In the genomic region with DNA sequence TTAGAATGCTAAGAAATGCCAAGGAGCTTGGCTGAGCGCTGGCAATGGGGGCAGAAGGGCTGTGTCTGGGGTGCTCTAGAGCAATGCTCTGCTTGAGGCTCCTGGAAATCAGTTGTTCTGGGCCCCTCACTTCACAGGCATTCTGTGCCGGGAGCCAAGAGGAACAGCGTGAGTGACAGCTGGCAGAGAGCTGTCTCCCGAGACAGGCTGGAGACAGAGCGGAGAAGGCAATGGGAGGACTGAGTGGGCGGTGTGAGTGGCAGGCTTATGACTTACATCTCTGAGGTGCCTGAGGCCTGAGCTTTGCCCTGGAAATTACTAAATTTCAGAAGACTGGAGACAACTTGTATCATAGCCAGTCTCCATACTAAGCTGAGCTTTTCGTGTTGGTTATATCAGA, we compare ENCODE assay signal across 13 mouse cellular contexts. TPM values are rescaled to one million over a fixed set of nuclear protein-coding genes. Genes with fewer than 3 reads are reported as not detected.
A peak's percentile ranks its signal among the peaks of the same experiment; 100 is the strongest.
DNase-seq lines count a peak whose midpoint lies in the region; ATAC-seq and TF ChIP-seq lines count a peak whose summit lies in the region.
"Had no signal": no experiment of that assay in that cellular context is flagged by ENCODE, and none has a peak within 500 bp of the region (broad histone marks: within the 10 kb centered on the region; RNA-seq: fewer than 3 reads in every experiment).

No protein-coding gene starts in this region.

- H3K4me2 ChIP-seq in stomach, embryonic 16.5 days (ENCODE audit: low read depth, low read length) = no peak overlapping the region
- no peak overlapping the region for H3K4me2 ChIP-seq in stomach, postnatal 0 days (replicated peaks; ENCODE audit: low read depth)
- H3K4me2 ChIP-seq: limb, embryonic 15.5 days had no signal

- 0 out of 2 replicates have a peak overlapping the region, but pooled peaks have one; percentile 14 for H3K9ac ChIP-seq in stomach, embryonic 16.5 days (ENCODE audit: low read length)
- H3K9ac ChIP-seq in stomach, postnatal 0 days (ENCODE audit: low read length) = no peak overlapping the region
- H3K9ac ChIP-seq: limb, embryonic 15.5 days had no signal

- no peak for TF ChIP-seq POLR2A in thymus, adult 2 months (IDR thresholded peaks at IDR 0.05; ENCODE audit: control insufficient read depth, extremely low read depth, insufficient read depth, low read length, poor library complexity)

- H3K4me1 ChIP-seq in heart, embryonic 10.5 days = peaks cover 8% of the 10 kb centered on the region; the same call in 1 of the 2 replicates
- H3K4me1 ChIP-seq in stomach, embryonic 16.5 days (ENCODE audit: control insufficient read depth, insufficient read depth, low read length) = 0 out of 2 replicates have a peak, but pooled peaks cover 3% of the 10 kb centered on the region
- no peaks in the 10 kb centered on the region for H3K4me1 ChIP-seq in stomach, postnatal 0 days (replicated peaks; ENCODE audit: control insufficient read depth, insufficient read depth)
- no peaks in the 10 kb centered on the region; the same call in 1 of the 2 replicates for H3K4me1 ChIP-seq in thymus, adult 2 months (replicated peaks; ENCODE audit: control insufficient read depth, insufficient read depth, low read length)
- H3K4me1 ChIP-seq: limb, embryonic 15.5 days had no signal

- no peak overlapping the region for H3K27ac ChIP-seq in heart, embryonic 10.5 days
- no peak overlapping the region for H3K27ac ChIP-seq in stomach, embryonic 16.5 days (ENCODE audit: low read length)
- no peak overlapping the region for H3K27ac ChIP-seq in stomach, postnatal 0 days (replicated peaks)
- no peak overlapping the region for H3K27ac ChIP-seq in thymus, adult 2 months (ENCODE audit: control insufficient read depth, insufficient read depth, low read length)
- H3K27ac ChIP-seq: limb, embryonic 15.5 days had no signal

- no peaks in the 10 kb centered on the region for H3K27me3 ChIP-seq in heart, embryonic 10.5 days (ENCODE audit: insufficient read depth, poor library complexity, severe bottlenecking)
- no peaks in the 10 kb centered on the region for H3K27me3 ChIP-seq in stomach, embryonic 16.5 days (ENCODE audit: control insufficient read depth, insufficient read depth, low read length)
- H3K27me3 ChIP-seq in stomach, postnatal 0 days (ENCODE audit: control insufficient read depth, insufficient read depth, low read length) = no peaks in the 10 kb centered on the region
- H3K27me3 ChIP-seq in thymus, adult 2 months (ENCODE audit: control insufficient read depth, insufficient read depth, low read length) = no peaks in the 10 kb centered on the region
- H3K27me3 ChIP-seq: limb, embryonic 15.5 days had no signal

- intact Hi-C loops in heart, postnatal 25 days (cut with DNase I) = loop anchor here (5.0 kb wide), 2 partner anchors 109 to 434 kb away; no protein-coding TSS in a partner anchor

- H3K36me3 ChIP-seq in heart, embryonic 10.5 days = no peaks in the 10 kb centered on the region
- H3K36me3 ChIP-seq in stomach, embryonic 16.5 days (ENCODE audit: control insufficient read depth, insufficient read depth, low read length) = no peaks in the 10 kb centered on the region
- no peaks in the 10 kb centered on the region for H3K36me3 ChIP-seq in stomach, postnatal 0 days (ENCODE audit: control insufficient read depth, insufficient read depth, low read length)
- no peaks in the 10 kb centered on the region for H3K36me3 ChIP-seq in thymus, adult 2 months (ENCODE audit: control insufficient read depth, insufficient read depth, low read length)
- H3K36me3 ChIP-seq: limb, embryonic 15.5 days had no signal

- 45% methylated on average over 7 of the region's 7 CpGs for WGBS in heart, embryonic 10.5 days
- WGBS in stomach, embryonic 16.5 days = 55% methylated on average over 7 of the region's 7 CpGs
- 56% methylated on average over 7 of the region's 7 CpGs for WGBS in stomach, postnatal 0 days
- 86% methylated on average over 7 of the region's 7 CpGs for WGBS in thymus, adult 2 months

- DNase-seq in heart, adult 11 months = peak; percentile 89
- no peak for DNase-seq in heart, embryonic 10.5 days (ENCODE audit: low spot score)
- no peak for DNase-seq in stomach, postnatal 0 days (ENCODE audit: low spot score)
- DNase-seq in heart, postnatal 25 days (ENCODE audit: low spot score) = peak; percentile 43
- DNase-seq in urinary bladder, postnatal 25 days (ENCODE audit: low spot score) = peak; percentile 14
- no peak for DNase-seq in adrenal gland, adult 18-20 months (ENCODE audit: low spot score in 2 of 2)
- no peak for DNase-seq in thymus, adult 2 months
- DNase-seq: kidney, postnatal 36 days; lung, postnatal 14 days had no signal

- H3K9me3 ChIP-seq in heart, embryonic 10.5 days = no peaks in the 10 kb centered on the region
- H3K9me3 ChIP-seq in stomach, embryonic 16.5 days (replicated peaks; ENCODE audit: control insufficient read depth, low read length) = no peaks in the 10 kb centered on the region
- no peaks in the 10 kb centered on the region for H3K9me3 ChIP-seq in stomach, postnatal 0 days (ENCODE audit: control insufficient read depth, low read length)
- H3K9me3 ChIP-seq: limb, embryonic 15.5 days had no signal

- no peak overlapping the region for H3K4me3 ChIP-seq in heart, embryonic 10.5 days
- no peak overlapping the region for H3K4me3 ChIP-seq in stomach, embryonic 16.5 days (replicated peaks; ENCODE audit: low read length)
- no peak overlapping the region for H3K4me3 ChIP-seq in stomach, postnatal 0 days (ENCODE audit: low read depth, low read length)
- H3K4me3 ChIP-seq in thymus, adult 2 months (ENCODE audit: control insufficient read depth, insufficient read depth, low read length) = no peak overlapping the region
- H3K4me3 ChIP-seq: limb, embryonic 15.5 days; myocyte had no signal

- no peak for TF ChIP-seq EP300 in stomach, postnatal 0 days (optimal IDR thresholded peaks at IDR 0.05)

- TF ChIP-seq CTCF in stomach, postnatal 0 days (IDR thresholded peaks at IDR 0.05; ENCODE audit: low read depth) = no peak
- TF ChIP-seq CTCF in thymus, adult 2 months (IDR thresholded peaks at IDR 0.05; ENCODE audit: borderline replicate concordance, control insufficient read depth, extremely low read depth, insufficient read depth, low read length, poor library complexity) = no peak

- no peak for ATAC-seq in stomach, embryonic 16.5 days (ENCODE audit: insufficient read depth, low FRiP score)
- no peak for ATAC-seq in stomach, postnatal 0 days (ENCODE audit: low FRiP score, low TSS enrichment)

RNA-seq across cellular contexts. Expression of a gene that starts 12.7 kb away (rescaled TPM):
- polyA plus RNA-seq in heart, embryonic 10.5 days (2016; fragmentation: Nextera tagmentation; extraction: Ambion mirVana) = 3.6 and 3.9 TPM in 2 replicates
- polyA plus RNA-seq in stomach, embryonic 16.5 days (2015; fragmentation: Nextera tagmentation; extraction: Ambion mirVana) = 5.7 and 6.2 TPM in 2 replicates
- 2.4 TPM in 2 replicates for polyA plus RNA-seq in stomach, postnatal 0 days (2015; fragmentation: Nextera tagmentation; extraction: Ambion mirVana)
- total RNA-seq in heart, postnatal 25 days (2021) = 1 to 10 TPM; 3.7 to 3.8 TPM
- 1 to 10 TPM; 2.8 to 3.6 TPM for total RNA-seq in adrenal gland, adult 18-20 months (2021)
- 0.37 and 0.40 TPM in 2 replicates for polyA plus RNA-seq in thymus, adult 2 months (2012; rRNA removed)

RNA-seq across cellular contexts. Expression of a gene that starts 13.8 kb away (rescaled TPM):
- polyA plus RNA-seq in heart, embryonic 10.5 days (2016; fragmentation: Nextera tagmentation; extraction: Ambion mirVana) = 1.5 and 2.1 TPM in 2 replicates
- polyA plus RNA-seq in stomach, embryonic 16.5 days (2015; fragmentation: Nextera tagmentation; extraction: Ambion mirVana) = 3.6 and 3.7 TPM in 2 replicates
- 6.0 and 6.9 TPM in 2 replicates for polyA plus RNA-seq in stomach, postnatal 0 days (2015; fragmentation: Nextera tagmentation; extraction: Ambion mirVana)
- under 1 TPM; 0.22 to 0.29 TPM for total RNA-seq in heart, postnatal 25 days (2021)
- 1 to 10 TPM in 1 of 2 experiments, under 1 TPM in 1; 0.76 to 2.0 TPM for total RNA-seq in adrenal gland, adult 18-20 months (2021)
- 0.71 and 0.73 TPM in 2 replicates for polyA plus RNA-seq in thymus, adult 2 months (2012; rRNA removed)

RNA-seq across cellular contexts. Expression of a gene that starts 54.1 kb away (rescaled TPM):
- 0.44 TPM in 1 of 2 replicates, not detected in the other for polyA plus RNA-seq in heart, embryonic 10.5 days (2016; fragmentation: Nextera tagmentation; extraction: Ambion mirVana)
- 0.34 TPM in 1 of 2 replicates, not detected in the other for polyA plus RNA-seq in stomach, embryonic 16.5 days (2015; fragmentation: Nextera tagmentation; extraction: Ambion mirVana)
- 0.07 and 0.08 TPM in 2 replicates for polyA plus RNA-seq in stomach, postnatal 0 days (2015; fragmentation: Nextera tagmentation; extraction: Ambion mirVana)
- total RNA-seq in heart, postnatal 25 days (2021) = under 1 TPM in 1 of 2 experiments, not detected in 1; 0.25 TPM
- under 1 TPM in 1 of 2 experiments, not detected in 1; 0.36 TPM for total RNA-seq in adrenal gland, adult 18-20 months (2021)
- not detected in 2 replicates for polyA plus RNA-seq in thymus, adult 2 months (2012; rRNA removed)
- polyA plus RNA-seq: limb, embryonic 15.5 days; myocyte; stomach, embryonic 14.5 days had no signal

Comparison
In these comparisons a context has a peak if more than half of its experiments do, and no peak if none do; other contexts are left out.
1. DNase-seq: peak in heart, adult 11 months (single experiment), heart, postnatal 25 days (single experiment) and urinary bladder, postnatal 25 days (single experiment); none in heart, embryonic 10.5 days (single experiment), stomach, postnatal 0 days (single experiment), adrenal gland, adult 18-20 months (0 of 2) and thymus, adult 2 months (single experiment).